Mouse (Mus musculus): ENCODE measurements at regions not wholly inside any gene's neighbourhood (a gene's known extent, or its start where the extent isn't known, plus 50 kb on each side); places are given as distances from the start of the nearest gene placed in this dataset.

DNA sequence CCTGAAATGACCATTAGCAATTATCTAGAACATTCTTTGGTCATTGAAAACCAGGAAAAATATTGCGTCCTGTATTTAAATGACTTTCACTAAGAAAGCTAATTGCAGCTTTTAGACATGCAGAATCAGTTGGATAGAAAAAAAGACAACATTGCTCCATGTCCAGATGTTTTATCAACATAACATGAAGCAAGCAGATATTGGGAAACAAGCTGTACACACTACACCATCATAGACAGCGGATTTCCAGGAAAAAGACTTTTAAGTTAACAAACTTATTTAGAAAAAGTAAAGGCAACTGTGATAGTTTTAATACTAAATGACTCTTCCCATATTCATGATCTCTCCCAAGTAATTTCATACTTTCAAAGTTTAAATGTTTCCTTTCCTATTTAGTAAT is 675.5 kb downstream of the Slc22a22 start:
- TF ChIP-seq CTCF (IDR thresholded peaks at IDR 0.05; ENCODE audit: extremely low read depth, insufficient read length, insufficient replicate concordance, low read depth, low read length): no peak
- no peak for TF ChIP-seq POLR2A (IDR thresholded peaks at IDR 0.05; ENCODE audit: low read depth, low read length)
